Mouse (Mus musculus): ENCODE measurements at regions not wholly inside any gene's neighbourhood (a gene's known extent, or its start where the extent isn't known, plus 50 kb on each side); places are given as distances from the start of the nearest gene placed in this dataset.
"Not testable (repeated sequence)": the region's sequence is repeated elsewhere in the genome, so short reads cannot be mapped to it uniquely, and the experiment has no call there.

GRCm38 (mm10) chr7:138708373-138708772, 137.5 kb upstream of the Ppp2r2d start:
- Histone ChIP-seq H3K4me1 (ENCODE audit: control insufficient read depth in 2 of 2, insufficient read depth in 2 of 2, low read length in 2 of 2, poor library complexity in 1 of 2) (no peaks in the 10 kb centered on the region), H3K36me3 (ENCODE audit: control insufficient read depth, insufficient read depth, low read length, poor library complexity, severe bottlenecking) (no peaks in the 10 kb centered on the region), H3K4me3 (ENCODE audit: insufficient read depth in 1 of 2, low read depth in 1 of 2, low read length in 2 of 2, poor library complexity in 1 of 2, severe bottlenecking in 1 of 2) (no peak overlapping the region), H3K27ac (ENCODE audit: insufficient read depth, low read depth, low read length, poor library complexity, severe bottlenecking) (no peak overlapping the region), H3K9ac (ENCODE audit: insufficient read depth, low read depth, low read length, poor library complexity, severe bottlenecking) (no peak overlapping the region), H3K9me3 (ENCODE audit: control insufficient read depth, insufficient read depth, low read depth, low read length) (no peaks in the 10 kb centered on the region)
- no peak for TF ChIP-seq MAFK (IDR thresholded peaks at IDR 0.05; ENCODE audit: insufficient read depth, low read depth, low read length)
- in situ Hi-C loops (cut with MboI; ENCODE audit: low sequenced_read_pairs in 2 of 2, unreplicated experiment in 2 of 2): no loop called here
- no peak for DNase-seq (ENCODE audit: low read depth, low spot score)

GRCm38 (mm10) chr7:138699599-138699998, 146.3 kb upstream of the Ppp2r2d start:
- H3K36me3 ChIP-seq (ENCODE audit: control insufficient read depth, insufficient read depth, low read length, poor library complexity, severe bottlenecking); H3K4me3 ChIP-seq (ENCODE audit: insufficient read depth in 1 of 2, low read depth in 1 of 2, low read length in 2 of 2, poor library complexity in 1 of 2, severe bottlenecking in 1 of 2); H3K4me1 ChIP-seq (ENCODE audit: control insufficient read depth in 2 of 2, insufficient read depth in 2 of 2, low read length in 2 of 2, poor library complexity in 1 of 2); DNase-seq (ENCODE audit: low read depth, low spot score); in situ Hi-C loops (cut with MboI; ENCODE audit: low sequenced_read_pairs in 2 of 2, unreplicated experiment in 2 of 2); H3K27ac ChIP-seq (ENCODE audit: insufficient read depth, low read depth, low read length, poor library complexity, severe bottlenecking); H3K9ac ChIP-seq (ENCODE audit: insufficient read depth, low read depth, low read length, poor library complexity, severe bottlenecking); H3K9me3 ChIP-seq (ENCODE audit: control insufficient read depth, insufficient read depth, low read depth, low read length): not testable (repeated sequence)

GRCm38 (mm10) chr7:138682161-138682560, 163.7 kb upstream of the Ppp2r2d start:
- Histone ChIP-seq H3K9me3 (ENCODE audit: control insufficient read depth, insufficient read depth, low read depth, low read length) (no peaks in the 10 kb centered on the region), H3K36me3 (ENCODE audit: control insufficient read depth, insufficient read depth, low read length, poor library complexity, severe bottlenecking) (no peaks in the 10 kb centered on the region), H3K9ac (ENCODE audit: insufficient read depth, low read depth, low read length, poor library complexity, severe bottlenecking) (no peak overlapping the region), H3K27ac (ENCODE audit: insufficient read depth, low read depth, low read length, poor library complexity, severe bottlenecking) (no peak overlapping the region), H3K4me1 (ENCODE audit: control insufficient read depth in 2 of 2, insufficient read depth in 2 of 2, low read length in 2 of 2, poor library complexity in 1 of 2) (no peaks in the 10 kb centered on the region), H3K4me3 (ENCODE audit: insufficient read depth in 1 of 2, low read depth in 1 of 2, low read length in 2 of 2, poor library complexity in 1 of 2, severe bottlenecking in 1 of 2) (no peak overlapping the region)
- DNase-seq (ENCODE audit: low read depth, low spot score): no peak
- TF ChIP-seq ZNF384 (IDR thresholded peaks at IDR 0.05; ENCODE audit: low read depth, low read length) (no peak), CHD2 (IDR thresholded peaks at IDR 0.05; ENCODE audit: low read depth, low read length) (no peak), HCFC1 (IDR thresholded peaks at IDR 0.05; ENCODE audit: borderline replicate concordance, insufficient read depth, low read length) (no peak), MAFK (IDR thresholded peaks at IDR 0.05; ENCODE audit: insufficient read depth, low read depth, low read length) (no peak), ZC3H11A (IDR thresholded peaks at IDR 0.05; ENCODE audit: borderline replicate concordance, low read depth, low read length) (no peak)
- in situ Hi-C loops (cut with MboI; ENCODE audit: low sequenced_read_pairs in 2 of 2, unreplicated experiment in 2 of 2): loop anchor here in 1 of 2 experiments (5.0 kb wide), 1 partner anchor 35 kb away; no protein-coding TSS in a partner anchor

GRCm38 (mm10) chr7:138680530-138680929, 165.3 kb upstream of the Ppp2r2d start:
- H3K4me1 ChIP-seq (ENCODE audit: control insufficient read depth in 2 of 2, insufficient read depth in 2 of 2, low read length in 2 of 2, poor library complexity in 1 of 2): no peaks in the 10 kb centered on the region
- no peaks in the 10 kb centered on the region for H3K9me3 ChIP-seq (ENCODE audit: control insufficient read depth, insufficient read depth, low read depth, low read length)
- no peak for TF ChIP-seq ZC3H11A (IDR thresholded peaks at IDR 0.05; ENCODE audit: borderline replicate concordance, low read depth, low read length)
- TF ChIP-seq ZNF384 (IDR thresholded peaks at IDR 0.05; ENCODE audit: low read depth, low read length): no peak
- no peak for TF ChIP-seq HCFC1 (IDR thresholded peaks at IDR 0.05; ENCODE audit: borderline replicate concordance, insufficient read depth, low read length)
- TF ChIP-seq MAFK (IDR thresholded peaks at IDR 0.05; ENCODE audit: insufficient read depth, low read depth, low read length): no peak
- no peak for TF ChIP-seq CHD2 (IDR thresholded peaks at IDR 0.05; ENCODE audit: low read depth, low read length)
- no peak overlapping the region for H3K27ac ChIP-seq (ENCODE audit: insufficient read depth, low read depth, low read length, poor library complexity, severe bottlenecking)
- no peaks in the 10 kb centered on the region for H3K36me3 ChIP-seq (ENCODE audit: control insufficient read depth, insufficient read depth, low read length, poor library complexity, severe bottlenecking)
- DNase-seq (ENCODE audit: low read depth, low spot score): no peak
- in situ Hi-C loops (cut with MboI; ENCODE audit: low sequenced_read_pairs in 2 of 2, unreplicated experiment in 2 of 2): loop anchor here in 1 of 2 experiments (5.0 kb wide), 1 partner anchor 37 kb away; no protein-coding TSS in a partner anchor
- no peak overlapping the region for H3K9ac ChIP-seq (ENCODE audit: insufficient read depth, low read depth, low read length, poor library complexity, severe bottlenecking)
- no peak overlapping the region for H3K4me3 ChIP-seq (ENCODE audit: insufficient read depth in 1 of 2, low read depth in 1 of 2, low read length in 2 of 2, poor library complexity in 1 of 2, severe bottlenecking in 1 of 2)

GRCm38 (mm10) chr7:138679575-138679974, 166.3 kb upstream of the Ppp2r2d start:
- no peak for TF ChIP-seq HCFC1 (IDR thresholded peaks at IDR 0.05; ENCODE audit: borderline replicate concordance, insufficient read depth, low read length)
- no peak for TF ChIP-seq MAFK (IDR thresholded peaks at IDR 0.05; ENCODE audit: insufficient read depth, low read depth, low read length)
- TF ChIP-seq CHD2 (IDR thresholded peaks at IDR 0.05; ENCODE audit: low read depth, low read length): no peak
- no peak for TF ChIP-seq ZNF384 (IDR thresholded peaks at IDR 0.05; ENCODE audit: low read depth, low read length)
- TF ChIP-seq ZC3H11A (IDR thresholded peaks at IDR 0.05; ENCODE audit: borderline replicate concordance, low read depth, low read length): no peak
- Histone ChIP-seq H3K4me3 (ENCODE audit: insufficient read depth in 1 of 2, low read depth in 1 of 2, low read length in 2 of 2, poor library complexity in 1 of 2, severe bottlenecking in 1 of 2) (no peak overlapping the region), H3K9ac (ENCODE audit: insufficient read depth, low read depth, low read length, poor library complexity, severe bottlenecking) (no peak overlapping the region)

More at GRCm38 (mm10) chr7:138679575-138679974, 166.3 kb upstream of the Ppp2r2d start:
- in situ Hi-C loops (cut with MboI; ENCODE audit: low sequenced_read_pairs in 2 of 2, unreplicated experiment in 2 of 2): no loop called here
- Histone ChIP-seq H3K4me1 (ENCODE audit: control insufficient read depth in 2 of 2, insufficient read depth in 2 of 2, low read length in 2 of 2, poor library complexity in 1 of 2) (no peaks in the 10 kb centered on the region), H3K36me3 (ENCODE audit: control insufficient read depth, insufficient read depth, low read length, poor library complexity, severe bottlenecking) (no peaks in the 10 kb centered on the region), H3K27ac (ENCODE audit: insufficient read depth, low read depth, low read length, poor library complexity, severe bottlenecking) (no peak overlapping the region), H3K9me3 (ENCODE audit: control insufficient read depth, insufficient read depth, low read depth, low read length) (no peaks in the 10 kb centered on the region)
- no peak for DNase-seq (ENCODE audit: low read depth, low spot score)
